Mouse (Mus musculus): ENCODE data around the gene Ankib1.
"Not testable (repeated sequence)": the region's sequence is repeated elsewhere in the genome, so short reads cannot be mapped to it uniquely, and the experiment has no call there.

Ankib1 gene

GRCm38 (mm10) chr5:3802433-3803291, at the start of gene Ankib1, which contains the start of gene Krit1:
TSS of gene Ankib1 (minus strand) at chr5:3802925.
TSS of gene Krit1 (plus strand) at chr5:3803184.
- peak; percentile 92 for DNase-seq

DNA sequence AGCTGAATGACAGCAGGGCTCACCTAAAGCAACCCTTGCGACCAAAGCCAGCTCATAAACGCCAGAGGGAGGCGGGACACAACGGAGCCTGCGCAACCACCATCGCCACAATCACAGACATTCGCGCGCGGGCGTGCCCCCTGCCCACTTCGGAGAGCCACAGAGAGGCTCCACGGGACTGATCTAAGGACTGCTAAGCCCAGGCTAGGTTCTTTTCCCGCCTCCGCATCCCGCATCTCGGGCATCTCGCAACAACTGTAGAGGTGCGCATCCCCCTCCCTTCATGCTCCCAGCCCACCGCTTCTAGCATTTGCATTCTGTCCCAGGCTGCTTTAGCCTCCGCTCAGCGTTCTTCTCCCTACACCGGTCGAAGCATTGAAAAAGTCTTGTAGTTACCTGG, 42.3 kb upstream of the Ankib1 start, which contains the start of gene Lrrd1:
Gene Lrrd1 (plus strand): TSS at position 148 of the 400 bp plus-strand sequence.
- no peak for DNase-seq

GRCm38 (mm10) chr5:3834107-3834506, 31.4 kb upstream of the Ankib1 start:
- no peak for DNase-seq

GRCm38 (mm10) chr5:3808472-3808871, 5.7 kb upstream of the Ankib1 start:
- no peak for DNase-seq

DNA sequence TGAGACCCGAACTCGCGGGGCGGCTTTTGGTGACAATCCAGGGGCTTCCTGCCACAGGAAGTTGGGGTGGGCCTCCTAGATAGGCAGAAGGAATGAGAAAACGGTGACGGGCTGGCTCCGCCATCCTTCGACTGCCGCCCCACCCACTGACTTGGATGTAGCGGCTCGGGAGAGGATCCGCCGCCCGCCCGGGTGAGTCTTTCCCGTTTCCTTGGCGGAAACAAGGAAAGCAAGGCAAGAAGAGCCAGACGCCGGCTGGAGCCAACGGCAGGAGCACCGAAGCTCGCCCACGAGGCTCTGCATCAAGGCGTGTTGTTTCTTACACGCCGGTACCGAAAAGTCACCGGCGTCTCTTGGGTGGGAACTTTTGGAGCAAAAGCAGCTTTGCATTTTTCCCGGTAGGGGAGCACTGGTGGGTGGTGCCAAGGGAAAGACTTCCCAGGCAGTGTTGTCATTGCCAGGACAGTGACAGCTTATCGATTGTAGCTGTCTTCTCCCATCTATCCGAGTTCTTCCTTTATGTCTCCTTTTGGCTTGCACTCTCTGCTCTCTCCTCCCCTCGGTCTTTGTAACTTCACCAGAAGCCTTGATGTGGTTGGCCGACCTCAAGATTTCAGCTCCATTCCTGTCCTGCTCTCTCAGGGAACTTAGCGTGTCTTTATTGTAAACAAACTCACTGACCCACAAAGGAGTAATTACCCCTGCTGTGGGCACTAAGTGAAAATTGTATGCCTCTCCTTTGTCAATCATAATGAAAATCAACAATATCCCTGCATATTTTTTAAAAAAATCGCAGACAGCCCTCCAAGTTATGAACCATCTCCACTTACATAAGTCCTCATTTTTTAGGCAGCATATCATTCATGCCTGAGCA, 804 bp upstream of the Ankib1 start:
- no peak for DNase-seq

DNA sequence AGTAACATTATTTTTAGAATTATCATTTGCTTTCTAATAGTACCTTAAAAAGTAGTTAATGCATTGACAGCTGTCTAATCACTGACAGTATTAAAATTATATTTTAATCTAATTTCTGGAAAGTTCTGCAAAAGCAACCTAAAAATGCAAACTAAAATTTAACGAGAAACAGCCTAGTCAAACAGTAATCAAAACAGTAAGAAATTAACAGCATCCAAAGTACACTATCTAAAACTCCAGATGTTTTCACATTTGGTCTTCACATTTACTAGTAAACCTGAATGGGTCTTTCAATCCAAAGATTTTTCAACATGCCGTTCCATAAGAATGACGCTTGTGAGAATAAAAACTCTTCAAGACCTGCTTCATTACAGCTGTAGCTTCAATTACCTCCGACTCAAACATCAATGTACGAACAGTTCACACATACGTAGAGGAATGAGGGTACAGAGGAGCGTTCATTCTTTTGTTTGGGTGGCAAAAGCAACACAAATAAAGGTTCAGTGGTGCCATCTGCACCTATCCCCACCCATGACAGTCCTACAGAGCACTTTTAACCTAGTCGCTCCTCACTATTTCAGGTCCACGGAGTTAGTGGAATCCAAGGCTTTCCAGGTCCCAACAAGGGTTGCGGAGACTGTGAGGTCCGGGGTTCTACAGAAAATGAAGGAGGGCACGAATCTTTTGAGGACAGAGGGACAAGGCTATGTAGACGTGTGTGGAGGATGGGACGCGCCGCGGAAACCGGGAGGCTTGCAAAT, 873 bp downstream of the Ankib1 start:
- no peak for DNase-seq

DNA sequence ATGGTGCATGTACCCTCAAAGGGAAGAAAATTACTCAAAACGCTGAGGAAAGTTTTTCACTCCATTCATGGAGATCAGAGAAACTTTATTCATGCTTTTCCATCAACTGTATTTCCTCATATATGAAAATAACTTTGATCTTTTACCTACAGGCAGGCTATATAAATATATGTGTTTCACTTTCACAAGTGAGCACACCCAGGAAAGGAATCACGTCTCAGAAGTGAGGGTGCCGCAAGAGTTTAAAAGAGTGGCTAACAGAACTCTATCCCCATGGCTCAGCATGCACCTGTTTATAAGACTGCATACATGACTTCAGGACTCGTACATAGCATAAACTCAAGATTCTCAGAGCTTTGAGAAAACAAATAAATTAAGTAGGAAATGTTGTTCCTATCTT, 1.8 kb downstream of the Ankib1 start:
- DNase-seq: no peak

GRCm38 (mm10) chr5:3800041-3800440, 2.7 kb downstream of the Ankib1 start:
- no peak for DNase-seq

DNA sequence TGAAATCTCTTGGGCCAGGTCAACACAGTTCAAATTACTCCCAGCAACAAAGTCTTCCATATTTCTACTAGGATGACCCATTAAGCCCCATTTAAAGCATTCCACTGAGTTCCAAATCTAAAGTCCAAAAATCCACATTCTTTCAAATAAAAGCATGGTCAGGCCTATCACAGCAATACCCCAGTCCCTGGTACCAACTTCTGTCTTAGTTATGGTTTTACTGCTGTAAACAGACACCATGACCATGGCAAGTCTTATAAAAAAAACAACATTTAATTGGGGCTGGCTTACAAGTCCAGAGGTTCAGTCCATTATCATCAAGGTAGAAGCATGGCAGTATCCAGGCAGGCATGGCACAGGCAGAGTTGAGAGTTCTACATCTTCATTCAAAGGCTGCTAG, 4.1 kb downstream of the Ankib1 start:
- DNase-seq: not testable (repeated sequence)

GRCm38 (mm10) chr5:3797101-3797500, 5.6 kb downstream of the Ankib1 start:
- DNase-seq: not testable (repeated sequence)

DNA sequence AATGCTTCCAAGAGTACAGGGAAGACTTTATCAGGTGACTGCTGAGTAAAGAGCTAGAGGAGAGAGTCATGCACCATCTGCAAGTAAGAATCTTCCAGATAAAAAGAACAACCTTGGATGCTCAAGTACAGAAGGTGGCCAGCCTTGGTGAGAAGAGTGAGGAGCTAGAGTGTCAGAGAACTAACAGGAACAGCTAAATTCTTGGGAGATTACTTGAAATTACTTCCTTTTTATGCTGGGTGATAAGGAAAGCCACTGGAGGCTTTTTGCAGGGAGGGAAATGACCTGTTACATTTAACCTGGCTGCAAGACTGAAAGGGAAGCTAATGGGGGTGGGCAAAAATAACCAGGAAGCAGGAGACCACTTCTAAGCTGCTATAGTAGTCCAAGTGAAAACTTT, 11.7 kb downstream of the Ankib1 start:
- DNase-seq: no peak

- DNase-seq: peak; percentile 35
Measured at GRCm38 (mm10) chr5:3787548-3787947, 15.2 kb downstream of the Ankib1 start.

DNA sequence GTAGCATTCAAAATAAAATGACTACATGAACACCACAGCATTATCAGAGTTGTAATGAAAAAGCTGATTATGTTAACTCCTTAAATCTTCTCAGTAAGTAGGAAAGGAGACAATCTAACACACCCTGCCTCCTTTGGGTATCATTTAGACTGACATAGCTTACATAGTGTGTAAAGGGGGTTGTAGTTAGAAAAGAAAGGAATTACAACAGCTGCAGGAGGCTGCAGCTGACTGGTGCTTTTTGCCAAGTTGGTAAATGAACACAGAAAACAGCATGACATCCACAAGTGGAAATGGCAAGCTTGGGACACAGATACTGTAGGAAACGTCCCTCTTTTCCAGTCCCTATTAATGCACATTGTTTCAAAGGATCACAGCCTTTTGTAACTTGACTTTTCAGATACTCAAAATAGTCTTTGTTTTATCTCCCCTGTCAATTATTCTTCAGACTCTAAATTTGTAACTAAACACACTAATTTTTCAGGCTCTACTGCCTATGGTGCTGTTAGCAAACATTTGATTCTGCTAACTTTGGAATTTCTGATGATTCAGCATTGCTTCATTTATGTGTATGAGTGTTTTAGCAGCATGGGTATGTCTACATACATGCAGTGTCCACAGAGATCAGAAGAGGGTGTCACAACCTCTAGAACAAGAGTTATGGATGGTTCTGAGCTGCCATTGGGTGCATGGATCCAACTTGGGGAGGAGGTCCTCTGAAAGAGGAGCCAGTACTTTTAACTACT, 17.8 kb downstream of the Ankib1 start:
- DNase-seq: no peak

DNA sequence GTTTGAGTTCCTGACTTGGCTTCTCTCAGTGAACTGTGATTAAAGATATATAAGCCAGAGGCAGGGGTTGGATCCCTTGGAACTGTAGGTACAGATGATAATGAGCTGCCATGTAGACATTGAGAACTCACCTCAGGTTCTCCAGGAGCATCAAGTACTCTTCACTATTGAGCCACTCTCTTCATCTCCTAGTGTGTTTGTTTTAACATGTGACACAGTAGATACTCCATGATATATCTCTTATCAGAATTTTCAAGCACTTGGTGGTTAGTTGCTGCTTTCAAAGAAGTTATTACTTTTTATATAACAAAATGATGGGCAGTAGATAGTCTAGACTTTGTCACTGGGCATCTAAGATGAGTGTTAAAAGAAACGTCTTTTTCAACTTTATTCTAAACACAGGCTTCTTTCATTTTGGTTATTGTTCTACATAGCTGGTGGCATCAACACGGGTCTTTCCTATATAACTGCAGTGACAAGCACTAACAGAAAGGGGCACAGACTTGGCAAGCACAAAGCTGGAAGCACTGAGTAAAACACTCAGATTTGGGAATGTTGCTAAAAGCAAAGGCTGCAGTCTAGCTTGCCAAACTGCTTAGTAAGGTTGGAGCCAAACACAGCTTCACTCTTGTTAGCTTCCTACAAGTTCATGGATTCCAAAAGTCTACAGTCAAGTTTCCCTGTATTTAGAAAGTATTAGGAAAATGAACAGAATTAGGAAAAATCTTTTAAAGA, 18.6 kb downstream of the Ankib1 start:
- DNase-seq: no peak

DNA sequence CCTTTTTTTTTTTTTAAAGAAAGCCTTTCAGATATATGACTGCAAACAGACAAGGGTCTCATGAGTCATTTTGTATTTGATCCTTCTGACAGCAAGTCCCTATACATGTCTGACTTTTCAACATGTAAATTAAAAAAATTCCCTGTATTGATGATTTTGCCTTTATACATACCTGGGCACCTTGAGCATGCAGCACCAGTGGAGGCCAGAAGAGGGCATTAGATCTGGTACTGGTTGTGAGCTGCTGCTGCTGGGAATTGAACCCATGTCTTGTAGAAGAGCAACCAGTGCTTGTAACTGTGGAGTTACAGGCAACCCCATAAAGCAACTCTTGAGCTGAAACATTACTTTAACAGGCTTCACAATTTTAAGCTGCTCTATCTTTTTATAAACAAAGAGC, 20.1 kb downstream of the Ankib1 start:
- DNase-seq: no peak

GRCm38 (mm10) chr5:3772017-3772416, 30.7 kb downstream of the Ankib1 start:
- no peak for DNase-seq

DNA sequence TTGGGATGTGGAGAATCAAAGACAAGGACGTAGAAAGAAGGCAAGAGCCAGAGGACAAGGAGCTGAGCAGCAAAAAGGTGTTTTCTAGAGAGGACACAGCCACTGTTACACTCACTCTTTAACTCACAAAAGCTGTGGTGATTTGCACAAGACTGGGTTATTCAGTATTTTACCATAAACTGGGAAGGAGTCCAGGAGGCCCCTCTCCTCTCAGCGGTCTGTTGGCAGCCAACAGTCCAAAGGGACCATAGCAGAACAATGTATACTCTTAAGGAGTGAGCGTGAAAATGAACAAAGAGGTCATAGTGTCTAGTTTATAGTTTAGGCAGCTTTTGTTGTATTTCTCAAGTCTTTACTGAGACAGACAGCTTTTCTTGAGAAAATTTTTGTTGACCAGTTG, 31.2 kb downstream of the Ankib1 start:
- DNase-seq: no peak

- DNase-seq: not testable (repeated sequence)
Measured at GRCm38 (mm10) chr5:3750536-3750935, 52.2 kb downstream of the Ankib1 start.

- not testable (repeated sequence) for DNase-seq
Measured at GRCm38 (mm10) chr5:3732846-3733245, 69.9 kb downstream of the Ankib1 start.

DNA sequence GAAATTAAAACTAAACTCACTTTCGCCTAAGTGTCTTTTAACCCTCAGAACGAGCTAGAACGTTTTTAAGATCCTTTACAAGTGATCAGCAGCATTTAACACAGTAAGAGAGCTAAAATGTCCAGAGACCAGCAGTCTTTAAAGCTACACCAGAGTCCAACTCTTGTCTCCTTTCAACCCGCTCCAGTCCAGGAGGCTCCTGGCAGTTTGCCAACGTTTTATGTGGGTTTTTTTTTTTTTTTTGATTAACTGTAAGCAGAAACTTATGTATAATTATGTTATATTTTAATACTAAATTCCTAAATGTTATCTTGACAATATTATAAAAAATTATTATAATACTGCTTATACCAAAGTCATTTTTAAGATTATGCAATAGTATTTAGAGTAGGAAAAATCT, 73.9 kb downstream of the Ankib1 start:
- no peak for DNase-seq

DNA sequence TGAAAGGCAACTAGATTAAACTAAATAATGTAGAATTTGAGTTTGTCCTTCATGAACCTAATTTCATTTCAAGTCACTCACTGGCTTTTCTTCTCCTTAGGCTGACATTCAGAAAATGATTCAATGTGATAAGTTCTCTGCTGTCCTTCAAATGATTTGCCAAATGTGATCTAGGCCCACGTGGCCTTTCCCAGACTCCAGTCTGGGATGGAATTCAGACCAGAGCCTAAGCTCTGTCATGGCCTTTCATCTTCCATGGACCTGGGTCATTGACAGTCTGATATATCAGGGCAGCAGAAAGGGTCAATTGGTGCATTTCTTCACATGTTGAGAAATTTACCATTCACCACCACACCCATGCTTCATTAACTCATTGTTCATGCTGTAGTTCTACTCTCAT, 77.2 kb downstream of the Ankib1 start:
- DNase-seq: no peak
